Mouse (Mus musculus): Measurements from ENCODE around the gene Nlrp6. TPM values are rescaled to one million over a fixed set of nuclear protein-coding genes. Genes with fewer than 3 reads are reported as not detected.

Nlrp6 gene
- total and polyA plus RNA-seq, 2 experiments from 2014 or later = 1.00 to 1.3 TPM

- H3K36me3 ChIP-seq (ENCODE audit: insufficient read depth) = no peaks in the 10 kb centered on the region
- no peaks in the 10 kb centered on the region for H3K9me3 ChIP-seq (ENCODE audit: low read length)
- peak; percentile 87 for TF ChIP-seq CTCF (IDR thresholded peaks at IDR 0.05; ENCODE audit: low read depth)
- peak within 1 kb of the TSS; percentile 51 for H3K9ac ChIP-seq
- H3K27me3 ChIP-seq (ENCODE audit: insufficient read depth, low read length) = no peaks in the 10 kb centered on the region
- DNase-seq (peak; percentile 82), ATAC-seq (peak; percentile 96)
- peak within 1 kb of the TSS; percentile 60 for H3K4me2 ChIP-seq (ENCODE audit: low read depth)
- H3K4me1 ChIP-seq (ENCODE audit: insufficient read depth) = no peaks in the 10 kb centered on the region; the same call in 1 of the 2 replicates
- H3K4me3 ChIP-seq (ENCODE audit: low read depth, low read length) = peak within 1 kb of the TSS; percentile 46
- 0 out of 2 replicates have a peak within 1 kb of the TSS, but pooled peaks have one; percentile 30 for H3K27ac ChIP-seq (ENCODE audit: low read depth, low read length)
- WGBS = 3% methylated on average over 33 of the region's 33 CpGs
Measured at GRCm38 (mm10) chr7:140941222-140942051, 20.7 kb downstream of the Nlrp6 start, which contains the start of gene Pgghg. Gene Pgghg, plus strand, starts transcription at chr7:140941391.

- Histone ChIP-seq H3K9ac (peak overlapping the region; percentile 51), H3K27me3 (ENCODE audit: insufficient read depth, low read length) (no peaks in the 10 kb centered on the region), H3K27ac (ENCODE audit: low read depth, low read length) (no peak overlapping the region), H3K4me3 (ENCODE audit: low read depth, low read length) (peak overlapping the region; percentile 46; the same call in 1 of the 2 replicates), H3K36me3 (ENCODE audit: insufficient read depth) (no peaks in the 10 kb centered on the region), H3K4me2 (ENCODE audit: low read depth) (peak overlapping the region; percentile 60), H3K4me1 (ENCODE audit: insufficient read depth) (no peaks in the 10 kb centered on the region; the same call in 1 of the 2 replicates), H3K9me3 (ENCODE audit: low read length) (no peaks in the 10 kb centered on the region)
- TF ChIP-seq CTCF (IDR thresholded peaks at IDR 0.05; ENCODE audit: low read depth) = no peak
- DNase-seq (no peak), ATAC-seq (no peak)
- 64% methylated on average over 9 of the region's 9 CpGs for WGBS
Measured at GRCm38 (mm10) chr7:140942341-140942740, 21.6 kb downstream of the Nlrp6 start.

- Histone ChIP-seq H3K4me2 (ENCODE audit: low read depth) (no peak overlapping the region), H3K4me1 (ENCODE audit: insufficient read depth) (no peaks in the 10 kb centered on the region; the same call in 1 of the 2 replicates), H3K36me3 (ENCODE audit: insufficient read depth) (no peaks in the 10 kb centered on the region), H3K27ac (ENCODE audit: low read depth, low read length) (no peak overlapping the region), H3K9me3 (ENCODE audit: low read length) (no peaks in the 10 kb centered on the region), H3K27me3 (ENCODE audit: insufficient read depth, low read length) (no peaks in the 10 kb centered on the region), H3K4me3 (ENCODE audit: low read depth, low read length) (no peak overlapping the region), H3K9ac (no peak overlapping the region)
- WGBS = 92% methylated on average over 10 of the region's 10 CpGs
- DNase-seq = no peak
- ATAC-seq = no peak
- TF ChIP-seq CTCF (IDR thresholded peaks at IDR 0.05; ENCODE audit: low read depth) = no peak
Measured at GRCm38 (mm10) chr7:140942811-140943210, 22.1 kb downstream of the Nlrp6 start.

GRCm38 (mm10) chr7:140943356-140943755, 22.7 kb downstream of the Nlrp6 start:
- ATAC-seq = no peak
- WGBS = 94% methylated on average over 4 of the region's 4 CpGs
- no peaks in the 10 kb centered on the region for H3K36me3 ChIP-seq (ENCODE audit: insufficient read depth)
- no peaks in the 10 kb centered on the region for H3K9me3 ChIP-seq (ENCODE audit: low read length)
- no peak overlapping the region for H3K4me2 ChIP-seq (ENCODE audit: low read depth)
- DNase-seq = no peak
- TF ChIP-seq CTCF (IDR thresholded peaks at IDR 0.05; ENCODE audit: low read depth) = no peak
- no peak overlapping the region for H3K4me3 ChIP-seq (ENCODE audit: low read depth, low read length)
- no peak overlapping the region for H3K9ac ChIP-seq
- no peak overlapping the region for H3K27ac ChIP-seq (ENCODE audit: low read depth, low read length)
- H3K27me3 ChIP-seq (ENCODE audit: insufficient read depth, low read length) = no peaks in the 10 kb centered on the region
- H3K4me1 ChIP-seq (ENCODE audit: insufficient read depth) = no peaks in the 10 kb centered on the region; the same call in 1 of the 2 replicates

GRCm38 (mm10) chr7:140944236-140944635, 23.5 kb downstream of the Nlrp6 start:
- ATAC-seq (no peak), DNase-seq (no peak)
- Histone ChIP-seq H3K9ac (no peak overlapping the region), H3K9me3 (ENCODE audit: low read length) (no peaks in the 10 kb centered on the region), H3K27me3 (ENCODE audit: insufficient read depth, low read length) (no peaks in the 10 kb centered on the region), H3K4me3 (ENCODE audit: low read depth, low read length) (no peak overlapping the region), H3K27ac (ENCODE audit: low read depth, low read length) (no peak overlapping the region), H3K4me2 (ENCODE audit: low read depth) (no peak overlapping the region), H3K4me1 (ENCODE audit: insufficient read depth) (no peaks in the 10 kb centered on the region; the same call in 1 of the 2 replicates), H3K36me3 (ENCODE audit: insufficient read depth) (no peaks in the 10 kb centered on the region)
- 94% methylated on average over 7 of the region's 7 CpGs for WGBS
- no peak for TF ChIP-seq CTCF (IDR thresholded peaks at IDR 0.05; ENCODE audit: low read depth)

- ATAC-seq (no peak), DNase-seq (no peak)
- H3K27ac ChIP-seq (ENCODE audit: low read depth, low read length) = no peak overlapping the region
- no peaks in the 10 kb centered on the region for H3K9me3 ChIP-seq (ENCODE audit: low read length)
- no peak overlapping the region for H3K4me2 ChIP-seq (ENCODE audit: low read depth)
- no peak for TF ChIP-seq CTCF (IDR thresholded peaks at IDR 0.05; ENCODE audit: low read depth)
- no peaks in the 10 kb centered on the region for H3K27me3 ChIP-seq (ENCODE audit: insufficient read depth, low read length)
- 91% methylated on average over 5 of the region's 5 CpGs for WGBS
- no peak overlapping the region for H3K9ac ChIP-seq
- H3K4me3 ChIP-seq (ENCODE audit: low read depth, low read length) = no peak overlapping the region
- H3K36me3 ChIP-seq (ENCODE audit: insufficient read depth) = no peaks in the 10 kb centered on the region
- no peaks in the 10 kb centered on the region; the same call in 1 of the 2 replicates for H3K4me1 ChIP-seq (ENCODE audit: insufficient read depth)
Measured at GRCm38 (mm10) chr7:140945247-140945646, 24.5 kb downstream of the Nlrp6 start.

GRCm38 (mm10) chr7:140946311-140946710, 25.6 kb downstream of the Nlrp6 start:
- H3K9me3 ChIP-seq (ENCODE audit: low read length) = no peaks in the 10 kb centered on the region
- no peaks in the 10 kb centered on the region for H3K4me1 ChIP-seq (ENCODE audit: insufficient read depth)
- 96% methylated on average over 10 of the region's 10 CpGs for WGBS
- H3K4me2 ChIP-seq (ENCODE audit: low read depth) = no peak overlapping the region
- ATAC-seq (no peak), DNase-seq (no peak)
- H3K36me3 ChIP-seq (ENCODE audit: insufficient read depth) = no peaks in the 10 kb centered on the region
- no peak overlapping the region for H3K4me3 ChIP-seq (ENCODE audit: low read depth, low read length)
- H3K27ac ChIP-seq (ENCODE audit: low read depth, low read length) = no peak overlapping the region
- H3K9ac ChIP-seq = no peak overlapping the region
- TF ChIP-seq CTCF (IDR thresholded peaks at IDR 0.05; ENCODE audit: low read depth) = no peak
- H3K27me3 ChIP-seq (ENCODE audit: insufficient read depth, low read length) = no peaks in the 10 kb centered on the region

Measured in forebrain, postnatal 0 days (tissue).